Mouse (Mus musculus) G1E (cell line): Measurements from ENCODE around the gene Tnpo1.

Experiments used
- CTCF ChIP-seq: IDR thresholded peaks from 2 replicates; pipeline ENCODE4 v1.5.1; 2012; ENCODE audit warnings: low read depth, low read length, inconsistent platforms, mixed read lengths
- GATA1 ChIP-seq: IDR thresholded peaks from 2 replicates; pipeline ENCODE4 v1.6.1; 2012; ENCODE audit warnings: borderline replicate concordance, low read length, inconsistent platforms, mixed read lengths
- POLR2AphosphoS5 ChIP-seq: IDR thresholded peaks from 2 replicates; pipeline ENCODE4 v1.6.1; 2012; ENCODE audit warnings: low read depth, low read length, inconsistent platforms; ENCODE audit not compliant: insufficient replicate concordance
- TAL1 ChIP-seq: conservative IDR thresholded peaks from 2 replicates; pipeline ENCODE4 v1.6.1; 2012; ENCODE audit warnings: low read depth, low read length, inconsistent platforms, mixed read lengths

GRCm38 (mm10) chr13:98889211-98889610 is 37.0 kb downstream of the Tnpo1 start:
- TF ChIP-seq CTCF (no peak), POLR2AphosphoS5 (no peak), GATA1 (no peak), TAL1 (no peak)
